Mouse (Mus musculus): ENCODE data around the gene Aftph. TPM values are rescaled to one million over a fixed set of nuclear protein-coding genes. Genes with fewer than 3 reads are reported as not detected.
A peak's percentile ranks its signal among the peaks of the same experiment; 100 is the strongest.
"Not testable (repeated sequence)": the region's sequence is repeated elsewhere in the genome, so short reads cannot be mapped to it uniquely, and the experiment has no call there.

The Aftph gene
- total RNA-seq (2015) (45.6 and 73.0 TPM in 2 replicates), total RNA-seq (2017) (44.0 and 45.0 TPM in 2 replicates)

DNA sequence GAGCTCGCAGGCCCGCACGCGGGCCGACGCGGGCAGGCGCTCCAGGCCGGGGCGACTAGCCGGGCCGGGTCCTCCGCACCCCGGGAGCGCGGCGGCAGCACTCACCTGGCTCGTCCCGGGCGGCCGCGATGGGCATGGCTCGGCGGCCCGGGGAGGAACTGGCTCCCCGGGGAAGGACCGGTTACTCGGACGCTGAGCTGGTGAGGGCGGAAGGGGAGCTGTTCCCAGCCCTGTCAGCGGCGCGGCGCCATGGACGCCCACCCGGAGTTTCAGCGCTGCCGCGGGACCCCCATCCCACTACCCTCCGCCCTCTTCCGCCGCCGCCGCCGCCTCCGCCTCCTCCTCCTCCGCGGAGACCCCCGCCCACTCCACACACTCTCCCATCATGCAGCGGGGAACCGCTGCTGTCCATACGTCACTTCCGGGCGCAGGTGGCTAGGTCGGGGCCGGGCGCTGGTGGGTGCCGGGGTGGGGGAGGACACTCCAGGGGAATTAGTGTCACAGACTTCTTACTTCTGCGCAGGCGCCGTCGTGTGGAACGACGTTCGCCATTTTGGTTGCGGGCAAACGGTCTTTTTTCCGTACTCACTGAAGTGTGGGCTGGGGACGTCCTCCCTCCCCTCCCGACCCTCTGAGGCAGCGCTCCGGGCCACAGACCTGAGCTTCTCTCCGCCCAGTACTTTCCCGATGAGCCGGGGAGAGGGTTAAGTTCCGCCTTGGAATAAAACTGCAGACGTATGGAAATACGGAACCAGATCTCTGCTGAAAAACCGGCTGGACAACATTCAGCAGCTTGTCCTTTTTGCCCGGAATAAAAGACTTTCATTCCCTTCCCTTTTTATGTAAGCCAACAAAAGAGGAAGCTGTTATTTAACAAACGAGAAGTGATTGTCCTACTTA is at the start of gene Aftph:
Gene Aftph, minus strand, starts transcription at position 389 of the 900 bp plus-strand sequence.
- peak; percentile 85 for ATAC-seq (replicated peaks; ENCODE audit: poor library complexity)

DNA sequence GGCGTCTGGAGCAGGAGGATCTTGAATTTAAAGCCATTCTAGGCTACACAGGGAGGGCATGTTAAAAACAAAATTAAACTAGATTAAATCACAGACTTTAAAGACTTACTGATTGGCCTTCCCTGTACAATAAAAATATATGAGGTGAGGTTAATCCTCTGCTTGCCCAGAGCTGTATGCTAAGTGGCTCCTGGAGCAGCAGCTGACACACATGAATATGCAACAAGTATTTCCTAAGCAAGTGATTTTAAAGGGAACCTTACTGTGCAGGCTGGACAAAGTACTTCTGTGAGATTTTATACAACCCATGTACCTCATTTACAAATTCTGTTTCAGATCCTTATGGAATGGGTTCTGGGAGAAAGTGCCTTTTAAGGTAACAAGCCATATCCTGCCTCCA is 47.6 kb upstream of the Aftph start:
- ATAC-seq (replicated peaks; ENCODE audit: poor library complexity): no peak

DNA sequence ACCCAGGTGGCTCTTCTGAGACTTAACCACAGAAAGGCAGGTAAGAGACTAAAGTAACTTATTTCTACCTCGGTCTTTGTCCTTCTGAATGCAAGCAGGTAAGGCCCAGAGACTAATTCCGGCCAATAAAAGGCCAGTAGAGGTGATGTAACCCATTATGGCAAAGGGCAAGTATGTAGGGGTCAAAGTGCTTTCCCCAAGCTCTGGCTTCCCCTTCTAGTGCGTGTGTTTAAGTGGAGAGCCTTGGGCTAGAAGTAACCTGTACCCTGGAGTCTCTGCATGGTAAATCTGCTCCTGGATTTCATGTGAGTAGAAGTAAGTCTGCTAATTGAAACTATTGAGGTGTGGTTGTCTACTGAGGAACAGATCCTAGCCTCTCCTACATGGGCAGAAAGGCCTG is 46.7 kb upstream of the Aftph start:
- no peak for ATAC-seq (replicated peaks; ENCODE audit: poor library complexity)

DNA sequence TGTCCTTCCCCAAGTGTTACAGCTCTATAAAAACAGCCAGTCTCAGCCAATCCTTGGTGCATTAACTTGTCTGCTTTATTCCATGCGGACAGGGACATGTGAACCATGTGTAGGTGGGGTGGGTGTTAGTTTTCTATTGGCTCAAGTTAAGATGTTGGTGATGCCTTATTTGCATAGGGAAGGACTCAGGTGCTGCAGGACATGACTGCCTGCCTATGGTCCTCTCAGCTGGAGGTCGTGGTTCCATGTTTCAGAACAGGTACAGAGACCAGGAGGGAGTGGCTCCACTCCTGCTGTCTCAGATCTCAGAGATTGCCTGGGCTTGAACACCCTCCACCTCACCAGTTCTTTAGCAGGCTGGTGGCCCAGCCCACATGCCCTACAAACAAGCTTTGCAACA is 44.8 kb upstream of the Aftph start:
- no peak for ATAC-seq (replicated peaks; ENCODE audit: poor library complexity)

DNA sequence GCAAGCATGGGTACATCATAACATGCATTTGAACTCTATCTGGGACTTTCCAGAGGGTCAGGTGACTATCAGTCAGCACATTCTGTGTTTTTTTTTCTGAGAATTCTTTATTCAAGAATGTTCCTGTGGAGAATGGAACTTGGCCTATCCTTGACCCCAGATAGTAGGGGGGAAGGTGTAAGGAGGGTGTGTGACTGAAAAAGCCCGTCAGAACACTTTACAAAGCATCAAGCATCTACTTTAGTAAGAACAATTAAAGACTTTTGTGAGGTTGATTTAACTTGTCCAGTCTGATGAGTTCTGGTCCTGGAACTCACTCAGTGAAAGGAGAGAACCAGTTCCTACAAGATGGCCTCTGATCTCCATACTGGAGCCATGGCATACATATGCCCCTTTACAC is 43.8 kb upstream of the Aftph start:
- ATAC-seq (replicated peaks; ENCODE audit: poor library complexity): no peak

DNA sequence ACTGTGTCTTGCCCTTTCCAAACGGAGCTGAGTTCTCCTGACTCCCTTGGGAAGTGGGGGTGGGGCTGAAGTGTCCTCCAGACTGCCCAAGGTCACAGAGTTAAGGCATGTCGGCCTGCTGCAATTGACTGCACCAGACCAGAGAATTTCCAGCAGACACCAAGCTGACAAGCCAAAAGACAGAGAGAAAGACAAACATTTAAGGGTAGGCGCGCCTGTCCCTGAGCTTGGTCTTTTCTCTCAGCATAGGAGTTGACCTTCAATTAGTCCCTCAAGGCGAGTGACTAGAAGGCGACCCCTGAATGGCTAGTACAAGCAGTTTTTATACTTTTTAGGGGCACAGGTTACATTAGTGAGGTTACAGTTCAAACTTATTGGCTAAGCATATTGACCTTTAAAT is 43.4 kb upstream of the Aftph start:
- ATAC-seq (replicated peaks; ENCODE audit: poor library complexity): no peak

- no peak for ATAC-seq (replicated peaks; ENCODE audit: poor library complexity)
Observed at GRCm38 (mm10) chr11:20783467-20783866, 42.1 kb upstream of the Aftph start.

- no peak for ATAC-seq (replicated peaks; ENCODE audit: poor library complexity)
Observed at GRCm38 (mm10) chr11:20782620-20783019, 41.2 kb upstream of the Aftph start.

GRCm38 (mm10) chr11:20780312-20780711 is 38.9 kb upstream of the Aftph start:
- ATAC-seq (replicated peaks; ENCODE audit: poor library complexity): no peak

GRCm38 (mm10) chr11:20778861-20779563 is 37.6 kb upstream of the Aftph start:
- ATAC-seq (replicated peaks; ENCODE audit: poor library complexity): peak; percentile 80

DNA sequence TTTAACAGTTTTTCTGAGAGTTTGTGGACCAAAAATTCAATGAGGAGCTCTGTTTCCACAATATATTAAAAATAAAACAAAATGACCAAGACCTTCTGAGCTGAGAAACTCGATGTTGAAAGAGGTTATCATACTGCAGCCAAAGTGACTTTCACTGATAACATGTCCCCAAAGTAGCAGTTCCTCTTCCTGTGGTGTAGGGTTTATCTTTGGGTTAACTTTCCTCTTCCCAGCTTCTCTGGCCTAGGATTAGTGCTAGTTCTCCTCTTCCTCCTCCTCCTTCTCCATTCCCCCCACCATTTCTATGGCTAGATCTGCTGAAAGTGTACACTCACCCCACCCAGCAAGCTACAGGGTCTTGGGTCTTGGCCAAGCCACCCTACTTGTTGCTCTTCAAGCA is 36.9 kb upstream of the Aftph start:
- peak; percentile 70 for ATAC-seq (replicated peaks; ENCODE audit: poor library complexity)

DNA sequence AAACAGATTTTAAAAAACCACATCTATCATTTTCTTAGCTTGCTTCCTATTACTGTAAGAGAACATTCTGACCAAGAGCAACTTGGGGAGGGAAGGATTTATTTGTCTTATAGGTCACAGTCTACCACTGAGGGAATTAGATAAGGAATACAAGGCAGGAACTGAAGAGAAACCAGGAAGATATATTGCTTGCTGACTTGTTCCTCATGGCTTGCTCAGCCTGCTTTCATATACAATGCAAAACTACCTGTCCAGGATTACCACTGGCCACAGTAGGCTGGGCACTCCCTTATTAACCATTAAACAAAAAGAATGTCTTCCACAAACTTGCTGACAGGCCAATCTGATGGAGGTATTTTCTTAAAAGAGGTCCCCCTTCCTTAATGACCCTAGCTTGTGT is 35.3 kb upstream of the Aftph start:
- no peak for ATAC-seq (replicated peaks; ENCODE audit: poor library complexity)

- ATAC-seq (replicated peaks; ENCODE audit: poor library complexity): no peak
Observed at GRCm38 (mm10) chr11:20772642-20773041, 31.3 kb upstream of the Aftph start.

- ATAC-seq (replicated peaks; ENCODE audit: poor library complexity): not testable (repeated sequence)
Observed at GRCm38 (mm10) chr11:20771827-20772226, 30.4 kb upstream of the Aftph start.

GRCm38 (mm10) chr11:20761984-20762383 is 20.6 kb upstream of the Aftph start:
- ATAC-seq (replicated peaks; ENCODE audit: poor library complexity): peak; percentile 48; the same call in 1 of the 2 replicates

- no peak for ATAC-seq (replicated peaks; ENCODE audit: poor library complexity)
Observed at GRCm38 (mm10) chr11:20750573-20750972, 9.2 kb upstream of the Aftph start.

DNA sequence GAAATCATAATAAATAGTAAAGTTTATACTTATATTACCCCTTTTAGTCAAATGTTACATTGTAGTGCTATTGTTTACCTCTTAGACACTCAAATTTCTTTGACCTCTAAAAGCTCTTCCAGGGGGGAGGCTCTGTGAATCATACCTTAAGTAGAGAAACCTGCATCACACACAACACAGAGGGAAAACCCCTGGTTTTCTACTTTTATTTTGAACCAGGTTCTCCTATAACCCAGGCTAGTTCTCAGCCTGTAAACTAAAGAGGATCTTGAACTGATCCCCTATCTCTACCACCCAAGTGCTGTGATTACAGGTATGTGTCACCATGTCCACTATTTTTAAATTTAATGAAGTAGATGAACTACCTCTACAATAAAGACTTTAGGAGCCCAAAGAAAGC is 2.0 kb upstream of the Aftph start:
- ATAC-seq (replicated peaks; ENCODE audit: poor library complexity): no peak

- peak; percentile 38 for ATAC-seq (replicated peaks; ENCODE audit: poor library complexity)
Observed at GRCm38 (mm10) chr11:20742361-20742897, 1.0 kb upstream of the Aftph start.

DNA sequence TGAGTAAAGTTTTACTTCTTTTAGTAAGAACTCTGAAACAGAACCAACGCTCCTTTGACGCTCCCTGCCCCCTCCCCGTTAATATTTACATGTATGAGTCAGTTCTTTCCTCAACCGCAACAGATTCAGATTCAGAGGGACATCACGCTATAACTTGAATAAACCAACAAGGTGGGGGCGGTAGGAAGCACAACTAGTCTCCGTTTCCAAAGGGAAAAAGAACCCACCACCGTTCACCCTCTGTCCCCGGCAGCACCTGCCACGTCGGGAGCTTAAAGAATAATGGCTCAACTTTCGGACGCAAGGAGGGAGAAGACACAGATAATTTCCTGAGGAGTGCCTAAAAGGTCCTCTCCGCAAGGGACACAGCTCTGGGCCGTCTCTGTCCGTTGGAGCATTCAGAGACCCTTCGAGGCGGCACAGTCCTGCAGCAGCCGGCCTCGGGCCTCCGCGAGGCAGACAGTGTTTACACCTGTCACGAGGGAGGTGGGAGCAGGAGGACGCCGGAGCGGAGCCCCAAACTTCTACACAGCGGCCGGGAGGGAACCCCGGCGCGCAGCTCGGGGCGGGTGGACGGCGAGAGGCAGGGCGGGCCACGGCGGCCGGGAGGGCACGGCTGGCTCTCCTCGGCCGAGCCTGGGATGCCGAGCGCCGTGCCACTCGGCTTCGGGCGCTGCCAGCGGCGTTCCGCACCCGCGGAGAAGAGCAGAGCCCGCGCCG is 748 bp downstream of the Aftph start:
- peak; percentile 8 for ATAC-seq (replicated peaks; ENCODE audit: poor library complexity)

DNA sequence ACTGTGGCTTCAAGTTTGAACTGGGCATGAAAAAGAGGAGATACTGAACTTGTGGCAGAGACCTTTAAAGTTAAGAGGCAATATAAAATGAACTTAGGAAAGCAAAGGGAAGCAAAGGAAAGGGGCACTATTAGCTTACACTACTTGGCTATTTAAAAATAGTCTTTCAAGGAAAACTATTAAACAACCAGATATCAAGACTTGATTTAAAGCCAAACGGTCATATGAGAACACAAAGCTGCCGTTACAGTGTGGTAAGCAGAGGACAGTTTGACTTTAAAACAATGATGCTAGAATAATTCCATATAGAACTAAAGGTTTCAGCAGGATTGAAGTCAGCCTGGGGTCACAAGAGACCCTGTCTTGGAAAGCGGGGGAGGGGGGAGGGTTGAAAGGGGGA is 7.3 kb downstream of the Aftph start:
- ATAC-seq (replicated peaks; ENCODE audit: poor library complexity): no peak

GRCm38 (mm10) chr11:20733486-20734030 is 7.8 kb downstream of the Aftph start:
- ATAC-seq (replicated peaks; ENCODE audit: poor library complexity): no peak
